9 mouse cellular contexts compared by ENCODE assay signal in the genomic region with DNA sequence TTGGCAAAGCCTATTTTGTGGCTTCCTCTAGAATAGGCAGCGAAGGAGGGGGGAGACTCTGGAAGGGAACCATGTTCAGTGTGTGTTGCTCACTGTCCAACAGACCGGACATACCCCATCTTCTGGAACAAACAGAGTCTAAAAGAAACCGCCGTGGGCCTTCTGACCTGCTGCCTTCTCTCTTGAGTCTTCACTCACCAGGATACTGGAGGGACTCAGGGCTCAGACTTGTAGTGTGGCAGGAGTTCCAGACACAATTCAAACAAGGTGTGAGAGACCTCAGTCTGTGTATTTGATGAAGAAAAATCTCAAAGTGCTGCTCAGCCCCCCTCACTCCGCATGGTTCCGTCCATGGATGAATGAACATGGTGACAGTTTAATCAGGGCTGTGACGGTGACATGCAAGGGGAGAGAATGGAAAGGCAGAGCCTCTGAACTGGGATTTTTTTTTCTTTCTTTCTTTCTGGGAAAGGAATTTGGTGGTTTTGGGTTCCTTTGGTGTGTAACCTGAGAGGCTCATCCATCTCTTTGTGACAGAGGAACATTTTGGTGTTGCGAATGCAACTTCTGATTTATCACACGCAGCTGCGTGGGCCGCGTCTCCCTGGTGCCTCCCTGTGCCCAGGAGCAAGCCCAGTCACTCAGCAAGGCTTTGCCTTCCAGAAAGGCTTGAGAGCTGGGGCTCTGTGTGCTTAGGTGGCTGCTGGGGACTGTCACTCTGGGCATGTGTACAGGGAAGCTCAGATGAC. TPM values are rescaled to one million over a fixed set of nuclear protein-coding genes. Genes with fewer than 3 reads are reported as not detected.
DNase-seq lines count a peak whose midpoint lies in the region; ATAC-seq lines count a peak whose summit lies in the region.
"Had no signal": no experiment of that assay in that cellular context is flagged by ENCODE, and none has a peak within 500 bp of the region (broad histone marks: within the 10 kb centered on the region; RNA-seq: fewer than 3 reads in every experiment).

No protein-coding gene starts in this region.

- no peak overlapping the region for H3K4me3 ChIP-seq in hindbrain, embryonic 16.5 days (ENCODE audit: low read length)

- H3K27ac ChIP-seq in hindbrain, embryonic 16.5 days (ENCODE audit: low read depth, low read length): no peak overlapping the region

- peak; percentile 15 to 25 for DNase-seq in heart, postnatal 10 days
- DNase-seq in heart, adult 8-10 months (ENCODE audit: low spot score): no peak
- DNase-seq in embryo, embryonic 9.5 days (ENCODE audit: extremely low spot score): peak; percentile 61
- peak; percentile 58 for DNase-seq in neural tube, embryonic 10.5 days (ENCODE audit: extremely low spot score, low spot score)
- DNase-seq in cerebellum, adult 11 months: no peak
- no peak for DNase-seq in gastrocnemius, postnatal 10 days
- no peak for DNase-seq in layer of hippocampus, adult 9-11 months
- DNase-seq: thymus, postnatal 25 days had no signal

- ATAC-seq in hindbrain, embryonic 16.5 days: peak; percentile 60

- 17% methylated on average over 12 of the region's 12 CpGs for WGBS in hindbrain, embryonic 16.5 days

- H3K9ac ChIP-seq in hindbrain, embryonic 16.5 days (ENCODE audit: low read depth, low read length): no peak overlapping the region

- no peaks in the 10 kb centered on the region for H3K36me3 ChIP-seq in hindbrain, embryonic 16.5 days (ENCODE audit: control insufficient read depth, insufficient read depth, low read length)

- no peaks in the 10 kb centered on the region for H3K27me3 ChIP-seq in hindbrain, embryonic 16.5 days (replicated peaks; ENCODE audit: control insufficient read depth, insufficient read depth, low read length)

- peaks cover 5% of the 10 kb centered on the region for H3K4me1 ChIP-seq in hindbrain, embryonic 16.5 days (ENCODE audit: control insufficient read depth, insufficient read depth, low read depth, low read length)

- intact Hi-C loops in heart, postnatal 10 days (cut with DNase I): no loop called here

- H3K9me3 ChIP-seq in hindbrain, embryonic 16.5 days (ENCODE audit: control insufficient read depth, low read length): no peaks in the 10 kb centered on the region

- H3K4me2 ChIP-seq in hindbrain, embryonic 16.5 days (ENCODE audit: low read length): no peak overlapping the region

RNA-seq across cellular contexts. Expression of a gene that starts 21.9 kb away (rescaled TPM):
- 1 to 10 TPM; 3.0 to 4.1 TPM for total RNA-seq in heart, postnatal 10 days (2021)
- under 1 TPM; 0.19 to 0.79 (median 0.45) TPM for total RNA-seq in heart, adult 8-10 months (2022)
- 4.7 and 7.2 TPM in 2 replicates for polyA plus RNA-seq in hindbrain, embryonic 16.5 days (2015; fragmentation: Nextera tagmentation; extraction: Ambion mirVana)
- 1 to 10 TPM; 6.0 to 6.1 TPM for total RNA-seq in gastrocnemius, postnatal 10 days (2021)

Comparison
In these comparisons a context has a peak if more than half of its experiments do, and no peak if none do; other contexts are left out.
1. DNase-seq: peak in heart, postnatal 10 days (2 of 2), embryo, embryonic 9.5 days (single experiment) and neural tube, embryonic 10.5 days (single experiment); none in heart, adult 8-10 months (single experiment), cerebellum, adult 11 months (single experiment), gastrocnemius, postnatal 10 days (single experiment) and layer of hippocampus, adult 9-11 months (single experiment).